Mouse (Mus musculus) liver, embryonic 13.5 days (tissue): ENCODE data around the gene Ccdc177. TPM values are rescaled to one million over a fixed set of nuclear protein-coding genes. Genes with fewer than 3 reads are reported as not detected.
"Not testable (repeated sequence)": the region's sequence is repeated elsewhere in the genome, so short reads cannot be mapped to it uniquely, and the experiment has no call there.

Experiments
- ATAC-seq: fragments of 200-750 bp; cut with Nextera tagmentation; 2 replicates; pipeline ENCODE4 v1.8.0; 2017; ENCODE audit warnings: low read depth, mild to moderate bottlenecking, moderate number of reproducible peaks, moderate library complexity
- DNase-seq: peaks from one replicate; pipeline ENCODE4 v3.0.0; 2022
- H3K27ac ChIP-seq: fragments of 300-500 bp; sonication (generic); 2 replicates; pipeline ENCODE4 v1.5.1; 2015; ENCODE audit warnings: moderate library complexity, mild to moderate bottlenecking, inconsistent platforms
- H3K27me3 ChIP-seq: fragments of 300-500 bp; sonication (generic); 2 replicates; pipeline ENCODE4 v1.6.1; 2015; ENCODE audit warnings: mild to moderate bottlenecking, inconsistent platforms
- H3K36me3 ChIP-seq: fragments of 300-500 bp; sonication (generic); 2 replicates; pipeline ENCODE4 v1.6.1; 2015; ENCODE audit warnings: mild to moderate bottlenecking, inconsistent platforms
- H3K4me1 ChIP-seq: fragments of 300-500 bp; sonication (generic); replicated peaks from 2 replicates; pipeline ENCODE4 v1.6.1; 2015; ENCODE audit warnings: inconsistent platforms
- H3K4me2 ChIP-seq: fragments of 300-500 bp; sonication (generic); 2 replicates; pipeline ENCODE4 v1.6.1; 2015; ENCODE audit warnings: inconsistent platforms, mild to moderate bottlenecking, moderate library complexity
- H3K4me3 ChIP-seq: fragments of 300-500 bp; sonication (generic); replicated peaks from 2 replicates; pipeline ENCODE4 v1.5.1; 2015; ENCODE audit warnings: mild to moderate bottlenecking, inconsistent platforms
- H3K9ac ChIP-seq: fragments of 300-500 bp; sonication (generic); 2 replicates; pipeline ENCODE4 v1.6.1; 2015; ENCODE audit warnings: mild to moderate bottlenecking, inconsistent platforms
- H3K9me3 ChIP-seq: fragments of 300-500 bp; sonication (generic); replicated peaks from 2 replicates; pipeline ENCODE4 v1.6.1; 2016; ENCODE audit warnings: inconsistent platforms
- WGBS: fragments of 180-500 bp; shearing (Covaris S2); methylation state at CpG from one replicate; pipeline ENCODE4 v1.1.7; 2015; ENCODE audit not compliant: insufficient replicate concordance; 5-methylcytosine and 5-hydroxymethylcytosine counted together
- polyA plus RNA-seq: library from polyadenylated mRNA; unstranded; fragments of >200 nt; fragmentation: Nextera tagmentation; extraction: Ambion mirVana; gene quantifications from 2 replicates; pipeline ENCODE4 v1.2.1, GENCODE M21; 2015

The Ccdc177 gene
- polyA plus RNA-seq, 1 experiment from 2014 or later: not detected

GRCm38 (mm10) chr12:80792867-80793266, 32.4 kb upstream of the Ccdc177 start:
- H3K9ac ChIP-seq: peak overlapping the region; percentile 99
- no peak for DNase-seq
- 23% methylated on average over 5 of the region's 5 CpGs for WGBS

GRCm38 (mm10) chr12:80791571-80792444, 31.3 kb upstream of the Ccdc177 start:
- H3K27ac ChIP-seq: peak overlapping the region; percentile 97
- peak overlapping the region; percentile 99 for H3K9ac ChIP-seq
- peaks cover 75% of the 10 kb centered on the region for H3K4me1 ChIP-seq
- no peaks in the 10 kb centered on the region for H3K27me3 ChIP-seq
- no peaks in the 10 kb centered on the region for H3K9me3 ChIP-seq
- WGBS: 17% methylated on average over 6 of the region's 6 CpGs
- DNase-seq: no peak
- H3K36me3 ChIP-seq: peaks cover 13% of the 10 kb centered on the region
- H3K4me3 ChIP-seq: peak overlapping the region; percentile 97
- peak overlapping the region; percentile 80 for H3K4me2 ChIP-seq
- ATAC-seq: no peak

More at GRCm38 (mm10) chr12:80792867-80793266, 32.4 kb upstream of the Ccdc177 start:
- peak overlapping the region; percentile 97 for H3K4me3 ChIP-seq
- peaks cover 66% of the 10 kb centered on the region for H3K4me1 ChIP-seq
- ATAC-seq: no peak
- no peaks in the 10 kb centered on the region for H3K9me3 ChIP-seq
- peak overlapping the region; percentile 97 for H3K27ac ChIP-seq
- peaks cover 13% of the 10 kb centered on the region for H3K36me3 ChIP-seq
- H3K27me3 ChIP-seq: no peaks in the 10 kb centered on the region
- H3K4me2 ChIP-seq: peak overlapping the region; percentile 80

GRCm38 (mm10) chr12:80790700-80791570, 30.4 kb upstream of the Ccdc177 start:
- Histone ChIP-seq H3K4me3 (peak overlapping the region; percentile 97), H3K9ac (peak overlapping the region; percentile 99), H3K27ac (peak overlapping the region; percentile 97), H3K4me2 (peak overlapping the region; percentile 80), H3K4me1 (peaks cover 80% of the 10 kb centered on the region), H3K36me3 (peaks cover 10% of the 10 kb centered on the region; the same call in 1 of the 2 replicates), H3K27me3 (no peaks in the 10 kb centered on the region), H3K9me3 (no peaks in the 10 kb centered on the region)
- WGBS: under 1% methylated on average over 77 of the region's 80 CpGs
- no peak for DNase-seq
- ATAC-seq: peak; percentile 52

- no peaks in the 10 kb centered on the region for H3K27me3 ChIP-seq
- H3K9ac ChIP-seq: peak within 1 kb of the TSS; percentile 99
- peaks cover 80% of the 10 kb centered on the region for H3K4me1 ChIP-seq
- peak within 1 kb of the TSS; percentile 97 for H3K4me3 ChIP-seq
- 4% methylated on average over 51 of the region's 56 CpGs for WGBS
- no peaks in the 10 kb centered on the region for H3K9me3 ChIP-seq
- peak; percentile 98 for DNase-seq
- H3K4me2 ChIP-seq: peak within 1 kb of the TSS; percentile 80
- H3K36me3 ChIP-seq: peaks cover 9% of the 10 kb centered on the region; the same call in 1 of the 2 replicates
- H3K27ac ChIP-seq: peak within 1 kb of the TSS; percentile 97
- peak; percentile 96 for ATAC-seq
Measured at GRCm38 (mm10) chr12:80789849-80790694, 29.6 kb upstream of the Ccdc177 start, which contains the start of gene Susd6. TSS of gene Susd6 (plus strand) at chr12:80790510.

GRCm38 (mm10) chr12:80789276-80789675, 28.8 kb upstream of the Ccdc177 start:
- not testable (repeated sequence) for H3K36me3 ChIP-seq, H3K27me3 ChIP-seq, H3K4me3 ChIP-seq, DNase-seq, H3K9me3 ChIP-seq, ATAC-seq
- 64% methylated on average over 4 of the region's 4 CpGs for WGBS
- peak overlapping the region; percentile 92 for H3K27ac ChIP-seq
- peak overlapping the region; percentile 65; the same call in 1 of the 2 replicates for H3K4me2 ChIP-seq
- H3K4me1 ChIP-seq: peaks cover 79% of the 10 kb centered on the region
- peak overlapping the region; percentile 69; the same call in 1 of the 2 replicates for H3K9ac ChIP-seq

GRCm38 (mm10) chr12:80788188-80788587, 27.7 kb upstream of the Ccdc177 start:
- H3K4me2 ChIP-seq: no peak overlapping the region
- H3K27ac ChIP-seq: peak overlapping the region; percentile 34; the same call in 1 of the 2 replicates
- H3K36me3 ChIP-seq: peaks cover 5% of the 10 kb centered on the region; the same call in 1 of the 2 replicates
- H3K27me3 ChIP-seq: no peaks in the 10 kb centered on the region
- no peak overlapping the region for H3K4me3 ChIP-seq
- 77% methylated on average over 3 of the region's 3 CpGs for WGBS
- H3K9me3 ChIP-seq: no peaks in the 10 kb centered on the region
- H3K9ac ChIP-seq: 0 out of 2 replicates have a peak overlapping the region, but pooled peaks have one; percentile 7
- no peak for ATAC-seq
- peaks cover 76% of the 10 kb centered on the region for H3K4me1 ChIP-seq
- DNase-seq: no peak

GRCm38 (mm10) chr12:80787604-80788003, 27.1 kb upstream of the Ccdc177 start:
- peak overlapping the region; percentile 40 for H3K27ac ChIP-seq
- no peak for DNase-seq
- H3K36me3 ChIP-seq: peaks cover under 1% of the 10 kb centered on the region; the same call in 1 of the 2 replicates
- peak overlapping the region; percentile 10; the same call in 1 of the 2 replicates for H3K9ac ChIP-seq
- H3K4me2 ChIP-seq: 0 out of 2 replicates have a peak overlapping the region, but pooled peaks have one; percentile 11
- no peaks in the 10 kb centered on the region for H3K27me3 ChIP-seq
- 59% methylated on average over 11 of the region's 11 CpGs for WGBS
- H3K9me3 ChIP-seq: no peaks in the 10 kb centered on the region
- H3K4me3 ChIP-seq: no peak overlapping the region
- ATAC-seq: no peak
- H3K4me1 ChIP-seq: peaks cover 73% of the 10 kb centered on the region

- H3K36me3 ChIP-seq: no peaks in the 10 kb centered on the region
- H3K9me3 ChIP-seq: no peaks in the 10 kb centered on the region
- DNase-seq (no peak), ATAC-seq (no peak)
- H3K9ac ChIP-seq: peak overlapping the region; percentile 4; the same call in 1 of the 2 replicates
- 18% methylated on average over 1 of the region's 1 CpGs for WGBS
- no peaks in the 10 kb centered on the region for H3K27me3 ChIP-seq
- peaks cover 63% of the 10 kb centered on the region for H3K4me1 ChIP-seq
- no peak overlapping the region for H3K4me2 ChIP-seq
- H3K4me3 ChIP-seq: no peak overlapping the region
- H3K27ac ChIP-seq: peak overlapping the region; percentile 2; the same call in 1 of the 2 replicates
Measured at GRCm38 (mm10) chr12:80786591-80786990, 26.1 kb upstream of the Ccdc177 start.

- no peak overlapping the region for H3K4me3 ChIP-seq
- WGBS: 85% methylated on average over 4 of the region's 4 CpGs
- no peak for DNase-seq
- H3K4me2 ChIP-seq: no peak overlapping the region
- H3K9ac ChIP-seq: no peak overlapping the region
- H3K9me3 ChIP-seq: no peaks in the 10 kb centered on the region
- peaks cover 62% of the 10 kb centered on the region for H3K4me1 ChIP-seq
- ATAC-seq: no peak
- peak overlapping the region; percentile 50 for H3K27ac ChIP-seq
- H3K36me3 ChIP-seq: no peaks in the 10 kb centered on the region
- no peaks in the 10 kb centered on the region for H3K27me3 ChIP-seq
Measured at GRCm38 (mm10) chr12:80785597-80785996, 25.1 kb upstream of the Ccdc177 start.

- Histone ChIP-seq H3K4me2 (no peak overlapping the region), H3K9ac (no peak overlapping the region), H3K9me3 (no peaks in the 10 kb centered on the region), H3K4me3 (no peak overlapping the region), H3K36me3 (no peaks in the 10 kb centered on the region), H3K27ac (peak overlapping the region; percentile 24; the same call in 1 of the 2 replicates), H3K27me3 (no peaks in the 10 kb centered on the region), H3K4me1 (peaks cover 64% of the 10 kb centered on the region)
- ATAC-seq (no peak), DNase-seq (no peak)
- 23% methylated on average over 5 of the region's 5 CpGs for WGBS
Measured at GRCm38 (mm10) chr12:80785005-80785404, 24.5 kb upstream of the Ccdc177 start.
